Mouse (Mus musculus): ENCODE measurements around the gene Sik3. TPM values are rescaled to one million over a fixed set of nuclear protein-coding genes. Genes with fewer than 3 reads are reported as not detected.

The Sik3 gene
- 29.4 TPM for polyA plus RNA-seq (2012; fragmentation: generic; extraction: Trizol)

- Histone ChIP-seq H3K79me2 (ENCODE audit: control insufficient read depth, insufficient read depth) (peaks cover 32% of the 10 kb centered on the region), H3K36me3 (ENCODE audit: control insufficient read depth, insufficient read depth) (no peaks in the 10 kb centered on the region), H3K27me3 (ENCODE audit: control insufficient read depth, insufficient read depth, insufficient read length) (no peaks in the 10 kb centered on the region), H3K4me2 (ENCODE audit: low read depth) (peak within 1 kb of the TSS; percentile 100), H3K4me3 (peak within 1 kb of the TSS; percentile 44), H3ac (ENCODE audit: control insufficient read depth, insufficient read length) (peak within 1 kb of the TSS; percentile 86)
- peak in 1 of 3 experiments; percentile 18 for TF ChIP-seq MYOG (IDR thresholded peaks at IDR 0.05; ENCODE audit: control insufficient read depth in 1 of 3, insufficient read depth in 1 of 3, insufficient read length in 2 of 3, low read depth in 2 of 3)
- no peak for TF ChIP-seq SRF (IDR thresholded peaks at IDR 0.05; ENCODE audit: control insufficient read depth, insufficient read length, low read depth)
- no peak for TF ChIP-seq POLR2AphosphoS2 (IDR thresholded peaks at IDR 0.05; ENCODE audit: insufficient read length, low read depth)
- peak; percentile 33 for TF ChIP-seq POLR2A (IDR thresholded peaks at IDR 0.05; ENCODE audit: insufficient read length, low read depth)
- peak; percentile 92 for TF ChIP-seq USF1 (IDR thresholded peaks at IDR 0.05; ENCODE audit: low read depth)
- peak; percentile 27 for TF ChIP-seq E2F4 (IDR thresholded peaks at IDR 0.05; ENCODE audit: insufficient read depth)
- peak in 1 of 3 experiments; percentile 27 for TF ChIP-seq MYOD1 (IDR thresholded peaks at IDR 0.05; ENCODE audit: control insufficient read depth in 1 of 3, insufficient read length in 2 of 3, low read depth in 2 of 3)
These were observed at the start of gene Sik3, which contains the start of gene Pafah1b2 for GRCm38 (mm10) chr9:46012091-46013008. Gene Sik3, plus strand, starts transcription at chr9:46012820. Gene Pafah1b2, minus strand, starts transcription at chr9:46012690.

GRCm38 (mm10) chr9:45963577-45963976 is 49.0 kb upstream of the Sik3 start:
- Histone ChIP-seq H3K36me3 (ENCODE audit: control insufficient read depth, insufficient read depth) (peaks cover 51% of the 10 kb centered on the region), H3K79me2 (ENCODE audit: control insufficient read depth, insufficient read depth) (no peaks in the 10 kb centered on the region), H3K27me3 (ENCODE audit: control insufficient read depth, insufficient read depth, insufficient read length) (no peaks in the 10 kb centered on the region), H3ac (ENCODE audit: control insufficient read depth, insufficient read length) (no peak overlapping the region), H3K4me2 (ENCODE audit: low read depth) (no peak overlapping the region), H3K4me3 (no peak overlapping the region)
- TF ChIP-seq MAX (IDR thresholded peaks at IDR 0.05; ENCODE audit: low read depth) (no peak), POLR2A (IDR thresholded peaks at IDR 0.05; ENCODE audit: insufficient read length, low read depth) (no peak), E2F4 (IDR thresholded peaks at IDR 0.05; ENCODE audit: insufficient read depth) (no peak), REST (IDR thresholded peaks at IDR 0.05; ENCODE audit: insufficient read depth, insufficient read length) (no peak), SRF (IDR thresholded peaks at IDR 0.05; ENCODE audit: control insufficient read depth, insufficient read length, low read depth) (no peak), USF1 (IDR thresholded peaks at IDR 0.05; ENCODE audit: low read depth) (no peak), TCF3 (IDR thresholded peaks at IDR 0.05; ENCODE audit: insufficient read length, low read depth) (no peak)

DNA sequence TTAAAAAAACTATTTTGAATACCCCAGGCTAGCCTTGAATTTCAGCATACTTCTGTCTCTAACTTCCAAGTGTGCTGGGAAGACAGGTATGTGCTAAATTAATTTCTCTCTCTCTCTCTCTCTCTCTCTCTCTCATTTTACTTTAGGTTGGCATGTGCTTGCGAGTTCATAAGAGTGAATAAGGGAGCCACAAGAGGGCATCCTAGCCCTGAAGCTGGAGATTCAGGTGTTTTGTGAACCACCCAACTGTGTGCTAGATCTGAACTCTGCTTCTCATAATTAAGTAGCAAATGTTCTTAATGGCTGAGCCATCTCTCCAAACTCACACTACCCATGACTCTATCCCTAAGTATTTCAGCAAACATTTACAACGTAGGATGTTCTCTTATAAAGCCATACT is 35.7 kb upstream of the Sik3 start:
- peaks cover 61% of the 10 kb centered on the region for H3K79me2 ChIP-seq (ENCODE audit: control insufficient read depth, insufficient read depth)
- H3K36me3 ChIP-seq (ENCODE audit: control insufficient read depth, insufficient read depth), result peaks cover 27% of the 10 kb centered on the region
- H3K4me2 ChIP-seq (ENCODE audit: low read depth), result no peak overlapping the region
- no peak overlapping the region for H3ac ChIP-seq (ENCODE audit: control insufficient read depth, insufficient read length)
- H3K27me3 ChIP-seq (ENCODE audit: control insufficient read depth, insufficient read depth, insufficient read length), result no peaks in the 10 kb centered on the region
- TF ChIP-seq TCF12 (IDR thresholded peaks at IDR 0.05; ENCODE audit: insufficient read depth, poor library complexity, severe bottlenecking) (no peak), POLR2AphosphoS2 (IDR thresholded peaks at IDR 0.05; ENCODE audit: insufficient read length, low read depth) (no peak), MYOG (IDR thresholded peaks at IDR 0.05; ENCODE audit: control insufficient read depth in 1 of 3, insufficient read depth in 1 of 3, insufficient read length in 2 of 3, low read depth in 2 of 3) (no peak), TCF3 (IDR thresholded peaks at IDR 0.05; ENCODE audit: insufficient read length, low read depth) (no peak), POLR2A (IDR thresholded peaks at IDR 0.05; ENCODE audit: insufficient read length, low read depth) (no peak), USF1 (IDR thresholded peaks at IDR 0.05; ENCODE audit: low read depth) (no peak), CEBPB (IDR thresholded peaks at IDR 0.05; ENCODE audit: insufficient read depth, poor library complexity, severe bottlenecking) (no peak), SRF (IDR thresholded peaks at IDR 0.05; ENCODE audit: control insufficient read depth, insufficient read length, low read depth) (no peak), MAX (IDR thresholded peaks at IDR 0.05; ENCODE audit: low read depth) (no peak), MYOD1 (IDR thresholded peaks at IDR 0.05; ENCODE audit: control insufficient read depth in 1 of 3, insufficient read length in 2 of 3, low read depth in 2 of 3) (no peak), REST (IDR thresholded peaks at IDR 0.05; ENCODE audit: insufficient read depth, insufficient read length) (no peak), E2F4 (IDR thresholded peaks at IDR 0.05; ENCODE audit: insufficient read depth) (no peak)
- H3K4me3 ChIP-seq, result no peak overlapping the region

DNA sequence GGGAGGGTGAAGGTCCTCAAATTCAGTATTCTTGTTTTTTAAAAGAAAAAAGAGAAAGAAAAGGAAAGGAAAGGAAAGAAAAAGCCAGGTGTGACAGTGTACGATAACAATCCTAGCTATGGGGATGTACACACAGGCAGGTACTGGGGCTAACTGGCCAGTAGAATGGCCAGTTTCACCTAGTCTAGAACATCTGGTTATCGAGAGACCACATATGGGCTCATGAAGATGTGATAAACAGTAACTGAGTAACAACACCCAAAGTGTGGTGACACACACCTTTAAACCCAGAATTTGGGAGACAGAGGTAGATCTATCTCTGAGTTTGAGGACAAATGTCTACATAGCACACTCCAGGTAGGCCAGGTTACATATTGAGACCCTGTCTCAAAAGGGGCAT is 32.8 kb upstream of the Sik3 start:
- Histone ChIP-seq H3K4me2 (ENCODE audit: low read depth) (no peak overlapping the region), H3ac (ENCODE audit: control insufficient read depth, insufficient read length) (no peak overlapping the region), H3K79me2 (ENCODE audit: control insufficient read depth, insufficient read depth) (peaks cover 90% of the 10 kb centered on the region), H3K27me3 (ENCODE audit: control insufficient read depth, insufficient read depth, insufficient read length) (no peaks in the 10 kb centered on the region), H3K4me3 (no peak overlapping the region), H3K36me3 (ENCODE audit: control insufficient read depth, insufficient read depth) (peaks cover 16% of the 10 kb centered on the region)
- TF ChIP-seq MYOG (IDR thresholded peaks at IDR 0.05; ENCODE audit: control insufficient read depth in 1 of 3, insufficient read depth in 1 of 3, insufficient read length in 2 of 3, low read depth in 2 of 3) (no peak), CEBPB (IDR thresholded peaks at IDR 0.05; ENCODE audit: insufficient read depth, poor library complexity, severe bottlenecking) (no peak), REST (IDR thresholded peaks at IDR 0.05; ENCODE audit: insufficient read depth, insufficient read length) (no peak), USF1 (IDR thresholded peaks at IDR 0.05; ENCODE audit: low read depth) (no peak), MAX (IDR thresholded peaks at IDR 0.05; ENCODE audit: low read depth) (no peak), POLR2A (IDR thresholded peaks at IDR 0.05; ENCODE audit: insufficient read length, low read depth) (no peak), POLR2AphosphoS2 (IDR thresholded peaks at IDR 0.05; ENCODE audit: insufficient read length, low read depth) (no peak), E2F4 (IDR thresholded peaks at IDR 0.05; ENCODE audit: insufficient read depth) (no peak), TCF3 (IDR thresholded peaks at IDR 0.05; ENCODE audit: insufficient read length, low read depth) (no peak), SRF (IDR thresholded peaks at IDR 0.05; ENCODE audit: control insufficient read depth, insufficient read length, low read depth) (no peak), TCF12 (IDR thresholded peaks at IDR 0.05; ENCODE audit: insufficient read depth, poor library complexity, severe bottlenecking) (no peak), MYOD1 (IDR thresholded peaks at IDR 0.05; ENCODE audit: control insufficient read depth in 1 of 3, insufficient read length in 2 of 3, low read depth in 2 of 3) (no peak)
